In the genomic region with DNA sequence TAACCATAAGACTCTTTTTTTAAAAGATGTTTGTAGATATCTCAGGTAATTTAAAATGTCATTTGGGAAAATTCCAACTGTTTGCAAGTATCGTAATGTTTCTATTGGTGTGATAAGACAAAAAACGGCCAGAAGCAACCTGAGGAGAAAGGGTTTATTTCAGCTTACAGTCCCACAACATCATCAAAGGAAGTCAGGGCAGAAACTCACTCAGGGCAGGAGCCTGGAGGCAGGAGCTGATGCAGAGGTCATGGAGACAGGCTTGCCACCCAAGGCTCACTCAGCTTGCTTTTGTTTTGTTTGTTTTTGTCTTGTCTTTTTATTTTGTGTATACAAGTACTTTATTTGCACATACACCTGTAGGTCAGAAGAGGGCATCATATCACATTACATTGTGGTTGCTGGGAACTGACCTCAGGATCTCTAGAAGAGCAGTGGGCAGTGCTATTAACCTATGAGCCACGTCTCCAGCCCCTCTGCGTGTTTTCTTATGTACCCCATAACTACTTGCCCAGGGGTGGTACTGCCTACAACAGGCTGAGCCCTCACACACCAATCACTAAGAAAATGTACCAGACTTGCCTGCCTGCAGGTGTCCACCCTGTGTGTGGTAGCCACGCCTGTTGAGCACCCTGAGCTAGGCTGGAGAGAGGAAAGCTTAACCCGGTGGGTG, we compare ENCODE assay signal across 22 mouse cellular contexts. TPM values are rescaled to one million over a fixed set of nuclear protein-coding genes. Genes with fewer than 3 reads are reported as not detected.
DNase-seq lines count a peak whose midpoint lies in the region; ATAC-seq and TF ChIP-seq lines count a peak whose summit lies in the region.
"Had no signal": no experiment of that assay in that cellular context is flagged by ENCODE, and none has a peak within 500 bp of the region (broad histone marks: within the 10 kb centered on the region; RNA-seq: fewer than 3 reads in every experiment).

No protein-coding gene starts in this region.

- H3K27ac ChIP-seq in MEL (ENCODE audit: control insufficient read depth, low read depth, low read length) = peak overlapping the region; percentile 78
- H3K27ac ChIP-seq in liver, embryonic 12.5 days = no peak overlapping the region
- H3K27ac ChIP-seq in left cerebral cortex, adult 2 months = no peak overlapping the region
- H3K27ac ChIP-seq: embryonic facial prominence, embryonic 12.5 days; hindbrain, embryonic 15.5 days; limb, embryonic 10.5 days; stomach, embryonic 15.5 days had no signal

- no peaks in the 10 kb centered on the region for H3K9me3 ChIP-seq in MEL (replicated peaks; ENCODE audit: insufficient read depth, low read length)
- H3K9me3 ChIP-seq in liver, embryonic 12.5 days (replicated peaks) = no peaks in the 10 kb centered on the region
- H3K9me3 ChIP-seq: embryonic facial prominence, embryonic 12.5 days; heart, embryonic 12.5 days; hindbrain, embryonic 15.5 days; limb, embryonic 10.5 days; stomach, embryonic 15.5 days had no signal

- WGBS in liver, embryonic 12.5 days (ENCODE audit: insufficient replicate concordance) = 65% methylated on average over 6 of the region's 6 CpGs

- TF ChIP-seq EP300 in MEL (IDR thresholded peaks at IDR 0.05; ENCODE audit: low read depth in 1 of 2, low read length in 2 of 2) = no peak

- 0 out of 2 replicates have a peak, but pooled peaks have one; percentile 4 for ATAC-seq in liver, embryonic 12.5 days
- ATAC-seq: forebrain, embryonic 16.5 days; midbrain, embryonic 16.5 days had no signal

- TF ChIP-seq CTCF in MEL (IDR thresholded peaks at IDR 0.05 in 2 of 3, conservative IDR thresholded peaks at IDR 0.05 in 1 of 3; ENCODE audit: control insufficient read depth in 1 of 3, insufficient read depth in 1 of 3, low read depth in 2 of 3, low read length in 3 of 3, poor library complexity in 1 of 3, severe bottlenecking in 1 of 3) = peak in 1 of 3 experiments; percentile 19; a peak in 1 of 6 replicates
- no peak for TF ChIP-seq CTCF in left cerebral cortex, adult 2 months (IDR thresholded peaks at IDR 0.05)

- TF ChIP-seq RAD21 in MEL (IDR thresholded peaks at IDR 0.05; ENCODE audit: low read depth, low read length) = no peak

- peak overlapping the region; percentile 50 for H3K9ac ChIP-seq in MEL (ENCODE audit: control insufficient read depth, low read depth, low read length, poor library complexity, severe bottlenecking)
- H3K9ac ChIP-seq in liver, embryonic 12.5 days = no peak overlapping the region
- H3K9ac ChIP-seq: embryonic facial prominence, embryonic 12.5 days; heart, embryonic 12.5 days; hindbrain, embryonic 15.5 days; stomach, embryonic 15.5 days had no signal

- TF ChIP-seq POLR2A in MEL (IDR thresholded peaks at IDR 0.05; ENCODE audit: control insufficient read depth in 1 of 2, insufficient read depth in 1 of 2, low read depth in 1 of 2, low read length in 2 of 2, poor library complexity in 1 of 2) = no peak

- H3K79me2 ChIP-seq in MEL (ENCODE audit: control insufficient read depth, insufficient read depth, low read length, poor library complexity) = peaks cover 1% of the 10 kb centered on the region

- intact Hi-C loops in left cerebral cortex, adult 2 months (cut with DNase I) = no loop called here

- no peaks in the 10 kb centered on the region for H3K27me3 ChIP-seq in MEL (ENCODE audit: control insufficient read depth in 1 of 2, insufficient read depth in 2 of 2, low read length in 2 of 2)
- no peaks in the 10 kb centered on the region for H3K27me3 ChIP-seq in liver, embryonic 12.5 days (replicated peaks)
- H3K27me3 ChIP-seq: embryonic facial prominence, embryonic 12.5 days; heart, embryonic 12.5 days; hindbrain, embryonic 15.5 days; stomach, embryonic 15.5 days had no signal

- DNase-seq in heart, adult 11 months = peak; percentile 70
- no peak for DNase-seq in heart, postnatal 4 days
- DNase-seq in 416B (ENCODE audit: low read depth) = peak; percentile 32
- peak; percentile 71 for DNase-seq in MEL (ENCODE audit: low read depth, low spot score)
- DNase-seq in cerebellum, postnatal 36 days = no peak
- no peak for DNase-seq in left cerebral cortex, adult 18-20 months (ENCODE audit: low spot score in 2 of 2)
- DNase-seq in left cerebral cortex, adult 2 months (ENCODE audit: extremely low spot score in 1 of 2, low spot score in 2 of 2) = no peak
- DNase-seq: cerebellum, adult 8-10 months; heart, postnatal 14 days; kidney, adult 2 months; kidney, postnatal 14 days; lung, postnatal 10 days; right cerebral cortex, postnatal 25 days; thymus, adult 2 months had no signal

- H3K4me3 ChIP-seq in MEL (ENCODE audit: control insufficient read depth in 1 of 2, insufficient read depth in 1 of 2, low read depth in 2 of 2, low read length in 2 of 2) = peak overlapping the region; percentile 40 to 54
- no peak overlapping the region for H3K4me3 ChIP-seq in liver, embryonic 12.5 days
- no peak overlapping the region for H3K4me3 ChIP-seq in left cerebral cortex, adult 2 months
- H3K4me3 ChIP-seq: embryonic facial prominence, embryonic 12.5 days; heart, embryonic 12.5 days; hindbrain, embryonic 15.5 days; limb, embryonic 10.5 days; stomach, embryonic 15.5 days had no signal

- no peak overlapping the region for H3K4me2 ChIP-seq in liver, embryonic 12.5 days
- H3K4me2 ChIP-seq: embryonic facial prominence, embryonic 12.5 days; heart, embryonic 12.5 days; hindbrain, embryonic 15.5 days; stomach, embryonic 15.5 days had no signal

- H3K4me1 ChIP-seq in MEL (ENCODE audit: control insufficient read depth in 1 of 2, insufficient read depth in 2 of 2, low read length in 2 of 2) = peaks cover 0 to 10% of the 10 kb centered on the region in 2 experiments; a peak in 2 of 4 replicates
- peaks cover 7% of the 10 kb centered on the region; the same call in 1 of the 2 replicates for H3K4me1 ChIP-seq in liver, embryonic 12.5 days
- H3K4me1 ChIP-seq: embryonic facial prominence, embryonic 12.5 days; heart, embryonic 12.5 days; hindbrain, embryonic 15.5 days; limb, embryonic 10.5 days; stomach, embryonic 15.5 days had no signal

- H3K36me3 ChIP-seq in MEL (ENCODE audit: control insufficient read depth in 1 of 2, insufficient read depth in 2 of 2, low read length in 2 of 2) = peaks cover 4 to 7% of the 10 kb centered on the region in 2 experiments
- peaks cover 40% of the 10 kb centered on the region for H3K36me3 ChIP-seq in liver, embryonic 12.5 days

TF ChIP-seq in MEL, 35 proteins besides CTCF, POLR2A, EP300 and RAD21:
- 0 out of 2 replicates have a peak, but pooled peaks have one; percentile 10 for TF ChIP-seq MXI1 (IDR thresholded peaks at IDR 0.05; ENCODE audit: low read depth, low read length)
- TF ChIP-seq NELFE (IDR thresholded peaks at IDR 0.05; ENCODE audit: low read depth, low read length) = no peak
- TF ChIP-seq MYC (IDR thresholded peaks at IDR 0.05; ENCODE audit: low read depth, low read length) = 0 out of 2 replicates have a peak, but pooled peaks have one; percentile 20

RNA-seq across cellular contexts. Expression of a gene that starts 14.9 kb away (rescaled TPM):
- 10 to 100 TPM; 19.0 to 20.3 TPM for total RNA-seq in heart, postnatal 4 days (2021)
- 8.7 and 10.4 TPM in 2 replicates for total RNA-seq in MEL (2012; rRNA removed)
- polyA plus RNA-seq in MEL (2012; ENCODE audit: insufficient read depth in 1 of 2, insufficient read length in 2 of 2, low read depth in 1 of 2, low replicate concordance in 2 of 2, missing spikeins in 1 of 2) = 10 to 100 TPM in 1 of 2 experiments, not detected in 1; 20.2 TPM
- 12.5 and 13.1 TPM in 2 replicates for polyA plus RNA-seq in liver, embryonic 12.5 days (2016; fragmentation: Nextera tagmentation; extraction: Ambion mirVana)
- total RNA-seq in left cerebral cortex, adult 18-20 months (2021) = 10 to 100 TPM; 16.5 to 21.5 TPM
- 10 to 100 TPM; 21.3 to 22.1 TPM for total RNA-seq in left cerebral cortex, adult 2 months (2021)

RNA-seq across cellular contexts. Expression of a gene that starts 15.0 kb away (rescaled TPM):
- under 1 TPM; 0.59 to 0.69 TPM for total RNA-seq in heart, postnatal 4 days (2021)
- 4.9 and 5.3 TPM in 2 replicates for total RNA-seq in MEL (2012; rRNA removed)
- polyA plus RNA-seq in MEL (2012; ENCODE audit: insufficient read depth in 1 of 2, insufficient read length in 2 of 2, low read depth in 1 of 2, low replicate concordance in 2 of 2, missing spikeins in 1 of 2) = 1 to 10 TPM in 1 of 2 experiments, not detected in 1; 4.6 TPM
- polyA plus RNA-seq in liver, embryonic 12.5 days (2016; fragmentation: Nextera tagmentation; extraction: Ambion mirVana) = 1.9 and 2.4 TPM in 2 replicates
- total RNA-seq in left cerebral cortex, adult 18-20 months (2021) = 1 to 10 TPM; 2.6 to 4.1 TPM
- total RNA-seq in left cerebral cortex, adult 2 months (2021) = 1 to 10 TPM; 2.0 to 3.8 TPM

RNA-seq across cellular contexts. Expression of a gene that starts 27.4 kb away (rescaled TPM):
- 100 to 1,000 TPM; 278 to 283 TPM for total RNA-seq in heart, postnatal 4 days (2021)
- 52.2 and 71.7 TPM in 2 replicates for total RNA-seq in MEL (2012; rRNA removed)
- polyA plus RNA-seq in MEL (2012; ENCODE audit: insufficient read depth in 1 of 2, insufficient read length in 2 of 2, low read depth in 1 of 2, low replicate concordance in 2 of 2, missing spikeins in 1 of 2) = 10 to 100 TPM in 1 of 2 experiments, not detected in 1; 77.4 TPM
- 47.2 and 47.9 TPM in 2 replicates for polyA plus RNA-seq in liver, embryonic 12.5 days (2016; fragmentation: Nextera tagmentation; extraction: Ambion mirVana)
- total RNA-seq in left cerebral cortex, adult 18-20 months (2021) = 100 to 1,000 TPM; 107 to 121 TPM
- total RNA-seq in left cerebral cortex, adult 2 months (2021) = 100 to 1,000 TPM; 110 to 119 TPM

RNA-seq across cellular contexts. Expression of a gene that starts 28.4 kb away (rescaled TPM):
- total RNA-seq in heart, postnatal 4 days (2021) = 100 to 1,000 TPM; 196 to 216 TPM
- 227 and 247 TPM in 2 replicates for total RNA-seq in MEL (2012; rRNA removed)
- polyA plus RNA-seq in MEL (2012; ENCODE audit: insufficient read depth in 1 of 2, insufficient read length in 2 of 2, low read depth in 1 of 2, low replicate concordance in 2 of 2, missing spikeins in 1 of 2) = 100 to 1,000 TPM in 1 of 2 experiments, not detected in 1; 129 TPM
- 229 and 237 TPM in 2 replicates for polyA plus RNA-seq in liver, embryonic 12.5 days (2016; fragmentation: Nextera tagmentation; extraction: Ambion mirVana)
- 100 to 1,000 TPM; 210 to 212 TPM for total RNA-seq in left cerebral cortex, adult 18-20 months (2021)
- total RNA-seq in left cerebral cortex, adult 2 months (2021) = 100 to 1,000 TPM; 216 to 226 TPM

RNA-seq across cellular contexts. Expression of a gene that starts 28.5 kb away (rescaled TPM):
- 100 to 1,000 TPM; 664 to 695 TPM for total RNA-seq in heart, postnatal 4 days (2021)
- 312 and 340 TPM in 2 replicates for total RNA-seq in MEL (2012; rRNA removed)
- polyA plus RNA-seq in MEL (2012; ENCODE audit: insufficient read depth in 1 of 2, insufficient read length in 2 of 2, low read depth in 1 of 2, low replicate concordance in 2 of 2, missing spikeins in 1 of 2) = 100 to 1,000 TPM in 1 of 2 experiments, not detected in 1; 375 TPM
- polyA plus RNA-seq in liver, embryonic 12.5 days (2016; fragmentation: Nextera tagmentation; extraction: Ambion mirVana) = 344 and 352 TPM in 2 replicates
- 100 to 1,000 TPM; 104 to 118 TPM for total RNA-seq in left cerebral cortex, adult 18-20 months (2021)
- 100 to 1,000 TPM in 1 of 2 experiments, 10 to 100 TPM in 1; 97.9 to 114 TPM for total RNA-seq in left cerebral cortex, adult 2 months (2021)

Comparison
In these comparisons a context has a peak if more than half of its experiments do, and no peak if none do; other contexts are left out.
1. DNase-seq: peak in heart, adult 11 months (single experiment), 416B (single experiment) and MEL (single experiment); none in heart, postnatal 4 days (single experiment), cerebellum, postnatal 36 days (0 of 2), left cerebral cortex, adult 18-20 months (0 of 2) and left cerebral cortex, adult 2 months (0 of 2).
2. H3K4me3 ChIP-seq: peak in MEL (2 of 2); none in liver, embryonic 12.5 days (single experiment) and left cerebral cortex, adult 2 months (single experiment).